Comparison of ENCODE assay signal across 10 mouse cellular contexts in genomic region chr7:29316137-29316734, GRCm38 (mm10). TPM values are rescaled to one million over a fixed set of nuclear protein-coding genes. Genes with fewer than 3 reads are reported as not detected.
A peak's percentile ranks its signal among the peaks of the same experiment; 100 is the strongest.
DNase-seq lines count a peak whose midpoint lies in the region; ATAC-seq and TF ChIP-seq lines count a peak whose summit lies in the region.
"Had no signal": no experiment of that assay in that cellular context is flagged by ENCODE, and none has a peak within 500 bp of the region (broad histone marks: within the 10 kb centered on the region; RNA-seq: fewer than 3 reads in every experiment).

No protein-coding gene starts in this region.

- no peak overlapping the region for H3K9ac ChIP-seq in heart, embryonic 13.5 days
- H3K9ac ChIP-seq in forebrain, embryonic 16.5 days (replicated peaks; ENCODE audit: low read depth, low read length): peak overlapping the region; percentile 2; the same call in 1 of the 2 replicates
- peak overlapping the region; percentile 69; the same call in 1 of the 2 replicates for H3K9ac ChIP-seq in midbrain, embryonic 11.5 days (ENCODE audit: low read length)
- H3K9ac ChIP-seq: liver, embryonic 14.5 days had no signal

- no peak for DNase-seq in heart, adult 9 months (ENCODE audit: low spot score in 2 of 2)
- DNase-seq in midbrain, embryonic 11.5 days (ENCODE audit: low spot score, missing footprints): no peak
- DNase-seq in urinary bladder, adult 2 months (ENCODE audit: low spot score): no peak
- DNase-seq in urinary bladder, postnatal 14 days (ENCODE audit: low spot score): no peak
- no peak for DNase-seq in yolk sac, embryonic 10.5 days (ENCODE audit: low spot score)
- DNase-seq: adrenal gland, adult 2 months had no signal

- H3K27me3 ChIP-seq in heart, embryonic 13.5 days (replicated peaks): peaks cover 73% of the 10 kb centered on the region
- no peaks in the 10 kb centered on the region for H3K27me3 ChIP-seq in E14TG2a.4 (ENCODE audit: insufficient read depth, low read length)
- H3K27me3 ChIP-seq in forebrain, embryonic 16.5 days (replicated peaks; ENCODE audit: control insufficient read depth, insufficient read depth, low read length): no peaks in the 10 kb centered on the region
- H3K27me3 ChIP-seq in midbrain, embryonic 11.5 days (ENCODE audit: control insufficient read depth, insufficient read depth, low read length): no peaks in the 10 kb centered on the region

- no peaks in the 10 kb centered on the region for H3K9me3 ChIP-seq in heart, embryonic 13.5 days
- H3K9me3 ChIP-seq in E14TG2a.4 (ENCODE audit: low read length): no peaks in the 10 kb centered on the region
- H3K9me3 ChIP-seq in forebrain, embryonic 16.5 days (ENCODE audit: control insufficient read depth, low read length): no peaks in the 10 kb centered on the region
- H3K9me3 ChIP-seq in midbrain, embryonic 11.5 days (ENCODE audit: control insufficient read depth, low read length): no peaks in the 10 kb centered on the region

- H3K4me2 ChIP-seq in heart, embryonic 13.5 days: no peak overlapping the region
- peak overlapping the region; percentile 15; the same call in 1 of the 2 replicates for H3K4me2 ChIP-seq in forebrain, embryonic 16.5 days (ENCODE audit: low read length)
- H3K4me2 ChIP-seq in midbrain, embryonic 11.5 days: no peak overlapping the region

- H3K4me3 ChIP-seq in heart, embryonic 13.5 days: no peak overlapping the region
- peak overlapping the region; percentile 56 for H3K4me3 ChIP-seq in E14TG2a.4 (replicated peaks; ENCODE audit: low read length)
- no peak overlapping the region for H3K4me3 ChIP-seq in forebrain, embryonic 16.5 days (replicated peaks; ENCODE audit: low read length)
- H3K4me3 ChIP-seq in midbrain, embryonic 11.5 days (ENCODE audit: low read depth, low read length): no peak overlapping the region

- no peak for ATAC-seq in heart, embryonic 13.5 days (ENCODE audit: extremely low read depth, insufficient number of reproducible peaks, low FRiP score, low TSS enrichment)
- ATAC-seq in forebrain, embryonic 16.5 days: no peak
- ATAC-seq in midbrain, embryonic 11.5 days (ENCODE audit: low FRiP score): no peak

- no peak for TF ChIP-seq CTCF in E14TG2a.4 (conservative IDR thresholded peaks at IDR 0.05; ENCODE audit: low read length)

- H3K4me1 ChIP-seq in heart, embryonic 13.5 days: peaks cover 33% of the 10 kb centered on the region
- peaks cover 89% of the 10 kb centered on the region for H3K4me1 ChIP-seq in E14TG2a.4 (replicated peaks; ENCODE audit: low read depth, low read length)
- H3K4me1 ChIP-seq in forebrain, embryonic 16.5 days (replicated peaks; ENCODE audit: control insufficient read depth, insufficient read depth, low read length): peaks cover 84% of the 10 kb centered on the region
- peaks cover 78% of the 10 kb centered on the region for H3K4me1 ChIP-seq in midbrain, embryonic 11.5 days (ENCODE audit: control insufficient read depth, insufficient read depth, low read length)

- WGBS in heart, embryonic 13.5 days: 47% methylated on average over 17 of the region's 17 CpGs
- WGBS in forebrain, embryonic 16.5 days: 56% methylated on average over 17 of the region's 17 CpGs
- 64% methylated on average over 17 of the region's 17 CpGs for WGBS in midbrain, embryonic 11.5 days

- H3K36me3 ChIP-seq in heart, embryonic 13.5 days: no peaks in the 10 kb centered on the region
- H3K36me3 ChIP-seq in E14TG2a.4 (ENCODE audit: insufficient read depth, low read length): peaks cover 29% of the 10 kb centered on the region
- H3K36me3 ChIP-seq in forebrain, embryonic 16.5 days (ENCODE audit: control insufficient read depth, insufficient read depth): peaks cover 6% of the 10 kb centered on the region
- H3K36me3 ChIP-seq in midbrain, embryonic 11.5 days (ENCODE audit: control insufficient read depth, insufficient read depth, low read length): peaks cover 5% of the 10 kb centered on the region; the same call in 1 of the 2 replicates

- 0 out of 2 replicates have a peak overlapping the region, but pooled peaks have one; percentile 32 for H3K27ac ChIP-seq in heart, embryonic 13.5 days (replicated peaks)
- H3K27ac ChIP-seq in forebrain, embryonic 16.5 days (ENCODE audit: low read length): peak overlapping the region; percentile 95
- peak overlapping the region; percentile 97 for H3K27ac ChIP-seq in midbrain, embryonic 11.5 days (ENCODE audit: low read depth, low read length)
- H3K27ac ChIP-seq: liver, embryonic 14.5 days had no signal

RNA-seq across cellular contexts. Expression of gene Dpf1, which starts 12.5 kb away (rescaled TPM):
- polyA plus RNA-seq in heart, embryonic 13.5 days (2015; fragmentation: Nextera tagmentation; extraction: Ambion mirVana): 2.0 and 3.7 TPM in 2 replicates
- polyA plus RNA-seq in forebrain, embryonic 16.5 days (2015; fragmentation: Nextera tagmentation; extraction: Ambion mirVana): 259 and 270 TPM in 2 replicates
- 59.9 and 62.9 TPM in 2 replicates for polyA plus RNA-seq in midbrain, embryonic 11.5 days (2014; fragmentation: Nextera tagmentation; extraction: Ambion mirVana)
- polyA plus RNA-seq in urinary bladder, adult 2 months (2012; rRNA removed): 1.3 and 2.8 TPM in 2 replicates

RNA-seq across cellular contexts. Expression of gene Ppp1r14a, which starts 27.1 kb away (rescaled TPM):
- 13.3 and 14.9 TPM in 2 replicates for polyA plus RNA-seq in heart, embryonic 13.5 days (2015; fragmentation: Nextera tagmentation; extraction: Ambion mirVana)
- polyA plus RNA-seq in forebrain, embryonic 16.5 days (2015; fragmentation: Nextera tagmentation; extraction: Ambion mirVana): 4.3 and 6.1 TPM in 2 replicates
- polyA plus RNA-seq in midbrain, embryonic 11.5 days (2014; fragmentation: Nextera tagmentation; extraction: Ambion mirVana): 21.6 and 21.8 TPM in 2 replicates
- polyA plus RNA-seq in urinary bladder, adult 2 months (2012; rRNA removed): 303 and 338 TPM in 2 replicates

RNA-seq across cellular contexts. Expression of gene Spint2, which starts 34.5 kb away (rescaled TPM):
- polyA plus RNA-seq in heart, embryonic 13.5 days (2015; fragmentation: Nextera tagmentation; extraction: Ambion mirVana): 111 and 116 TPM in 2 replicates
- polyA plus RNA-seq in forebrain, embryonic 16.5 days (2015; fragmentation: Nextera tagmentation; extraction: Ambion mirVana): 39.9 and 50.9 TPM in 2 replicates
- 16.5 and 18.3 TPM in 2 replicates for polyA plus RNA-seq in midbrain, embryonic 11.5 days (2014; fragmentation: Nextera tagmentation; extraction: Ambion mirVana)
- polyA plus RNA-seq in urinary bladder, adult 2 months (2012; rRNA removed): 485 and 505 TPM in 2 replicates

Comparison
In these comparisons a context has a peak if more than half of its experiments do, and no peak if none do; other contexts are left out.
1. H3K27ac ChIP-seq: peak in every context shown above with its lines; median percentile 97 in midbrain, embryonic 11.5 days; 95 in forebrain, embryonic 16.5 days; 32 in heart, embryonic 13.5 days.
2. RNA of gene Dpf1, which starts 12.5 kb away (polyA plus RNA-seq): 259 to 270 TPM in forebrain, embryonic 16.5 days and 59.9 to 62.9 TPM in midbrain, embryonic 11.5 days; 2.0 to 3.7 TPM in heart, embryonic 13.5 days and 1.3 to 2.8 TPM in urinary bladder, adult 2 months; every median in the first group is over 10 times any median in the second.
3. RNA of gene Ppp1r14a, which starts 27.1 kb away (polyA plus RNA-seq): 303 to 338 TPM in urinary bladder, adult 2 months; 21.6 to 21.8 TPM in midbrain, embryonic 11.5 days, 13.3 to 14.9 TPM in heart, embryonic 13.5 days and 4.3 to 6.1 TPM in forebrain, embryonic 16.5 days; every median in the first group is over 10 times any median in the second.